Mouse (Mus musculus) left cerebral cortex, postnatal 4 days (tissue): ENCODE data around the gene Plcb3. TPM values are rescaled to one million over a fixed set of nuclear protein-coding genes. Genes with fewer than 3 reads are reported as not detected.
A peak's percentile ranks its signal among the peaks of the same experiment; 100 is the strongest.

Source experiments
- DNase-seq: peaks from one replicate; pipeline ENCODE4 v3.0.0-alpha.2; 2022
- intact Hi-C: fragments of 180-260 bp; cut with DNase I; formaldehyde crosslinking; loops from one replicate; pipeline ENCODE4 v1.15.1; 2025
- microRNA-seq: library from miRNA; unstranded; fragments of <30 nt; microRNA quantifications from one replicate; pipeline ENCODE4 v1.2.0, GENCODE M21; 2022
- total RNA-seq, 2 experiments: library from RNA; stranded (reverse); gene quantifications; 2 replicates each; pipeline ENCODE4 v1.2.3; 2021

Gene Plcb3
- total RNA-seq, 2 experiments from 2014 or later: 13.7 to 15.1 TPM

- intact Hi-C loops: loop anchor here (5.0 kb wide), 1 partner anchor 47 kb away; no protein-coding TSS in a partner anchor
- no peak for DNase-seq
Observed at GRCm38 (mm10) chr19:6909021-6909420, 67.2 kb downstream of the Plcb3 start.

- DNase-seq: no peak
- intact Hi-C loops: loop anchor here (5.0 kb wide), 1 partner anchor 46 kb away; no protein-coding TSS in a partner anchor
Observed at GRCm38 (mm10) chr19:6907811-6908540, 68.3 kb downstream of the Plcb3 start.

- DNase-seq: no peak
- intact Hi-C loops: loop anchor here (5.0 kb wide), 1 partner anchor 45 kb away; no protein-coding TSS in a partner anchor
Observed at GRCm38 (mm10) chr19:6907094-6907493, 69.2 kb downstream of the Plcb3 start.

- no peak for DNase-seq
- intact Hi-C loops: loop anchor here (5.0 kb wide), 1 partner anchor 44 kb away; no protein-coding TSS in a partner anchor
Observed at GRCm38 (mm10) chr19:6906199-6906598, 70.1 kb downstream of the Plcb3 start.

GRCm38 (mm10) chr19:6905498-6906159, 70.6 kb downstream of the Plcb3 start:
- intact Hi-C loops: loop anchor here (5.0 kb wide), 1 partner anchor 43 kb away; no protein-coding TSS in a partner anchor
- no peak for DNase-seq

GRCm38 (mm10) chr19:6904846-6905245, 71.4 kb downstream of the Plcb3 start:
- intact Hi-C loops: loop anchor here (5.0 kb wide), 1 partner anchor 43 kb away; no protein-coding TSS in a partner anchor
- DNase-seq: no peak

- intact Hi-C loops: no loop called here
- no peak for DNase-seq
Observed at GRCm38 (mm10) chr19:6903031-6903430, 73.2 kb downstream of the Plcb3 start.

Small RNAs within 50 kb of the gene (microRNA-seq; reads per million reads assigned to microRNA genes)
- 8.7 reads per million, percentile 23 among the genes with 10 or more reads in this experiment for gene Mir6990

Other genes starting within 250 kb of the Plcb3 start
- 10 to 100 TPM; 22.5 to 23.5 TPM for gene Rps6ka4, start 135.8 kb downstream of the Plcb3 start, total RNA-seq
- under 1 TPM; 0.82 to 0.91 TPM for gene Ccdc88b, start 118.3 kb downstream of the Plcb3 start, total RNA-seq
- 10 to 100 TPM; 42.5 to 43.0 TPM for gene Trmt112, start 66.8 kb downstream of the Plcb3 start, total RNA-seq
- 100 to 1,000 TPM; 203 to 204 TPM for gene Prdx5, start 66.4 kb downstream of the Plcb3 start, total RNA-seq
- gene Esrra, start 54.7 kb downstream of the Plcb3 start, total RNA-seq: 10 to 100 TPM; 30.4 to 32.7 TPM
- 10 to 100 TPM in 1 of 2 experiments, 1 to 10 TPM in 1; 6.2 to 11.1 TPM for gene Catsperz, start 51.1 kb downstream of the Plcb3 start, total RNA-seq
- gene Kcnk4, start 42.0 kb downstream of the Plcb3 start, total RNA-seq: 10 to 100 TPM; 13.8 to 15.5 TPM
- gene Bad, start 34.6 kb downstream of the Plcb3 start, total RNA-seq: 10 to 100 TPM; 46.2 to 47.1 TPM
- gene Gpr137, start 34.0 kb downstream of the Plcb3 start, total RNA-seq: 10 to 100 TPM; 56.8 to 63.6 TPM
- 100 to 1,000 TPM; 335 to 369 TPM for gene Ppp1r14b, start 1.5 kb downstream of the Plcb3 start, total RNA-seq
- 10 to 100 TPM; 43.7 to 44.4 TPM for gene Fkbp2, start 4.0 kb upstream of the Plcb3 start, total RNA-seq
- 10 to 100 TPM; 74.4 to 80.7 TPM for gene Vegfb, start 11.2 kb upstream of the Plcb3 start, total RNA-seq
- gene Dnajc4, start 16.1 kb upstream of the Plcb3 start, total RNA-seq: 10 to 100 TPM; 14.0 to 17.7 TPM
- gene Nudt22, start 19.6 kb upstream of the Plcb3 start, total RNA-seq: 10 to 100 TPM in 1 of 2 experiments, 1 to 10 TPM in 1; 8.9 to 11.5 TPM
- 10 to 100 TPM; 17.6 to 21.4 TPM for gene Trpt1, start 19.7 kb upstream of the Plcb3 start, total RNA-seq
- gene Fermt3, start 43.0 kb upstream of the Plcb3 start, total RNA-seq: 1 to 10 TPM; 3.2 to 3.4 TPM
- 100 to 1,000 TPM; 127 to 130 TPM for gene Stip1, start 63.5 kb upstream of the Plcb3 start, total RNA-seq
- 1 to 10 TPM; 5.5 to 6.3 TPM for gene Macrod1, start 80.3 kb upstream of the Plcb3 start, total RNA-seq
- gene Flrt1, start 129.3 kb upstream of the Plcb3 start, total RNA-seq: 10 to 100 TPM; 22.4 to 23.5 TPM
- 100 to 1,000 TPM; 181 TPM for gene Otub1, start 229.8 kb upstream of the Plcb3 start, total RNA-seq
- gene Cox8a, start 241.1 kb upstream of the Plcb3 start, total RNA-seq: 100 to 1,000 TPM; 469 to 499 TPM